Mouse (Mus musculus): ENCODE results near the gene Snca.

DNA sequence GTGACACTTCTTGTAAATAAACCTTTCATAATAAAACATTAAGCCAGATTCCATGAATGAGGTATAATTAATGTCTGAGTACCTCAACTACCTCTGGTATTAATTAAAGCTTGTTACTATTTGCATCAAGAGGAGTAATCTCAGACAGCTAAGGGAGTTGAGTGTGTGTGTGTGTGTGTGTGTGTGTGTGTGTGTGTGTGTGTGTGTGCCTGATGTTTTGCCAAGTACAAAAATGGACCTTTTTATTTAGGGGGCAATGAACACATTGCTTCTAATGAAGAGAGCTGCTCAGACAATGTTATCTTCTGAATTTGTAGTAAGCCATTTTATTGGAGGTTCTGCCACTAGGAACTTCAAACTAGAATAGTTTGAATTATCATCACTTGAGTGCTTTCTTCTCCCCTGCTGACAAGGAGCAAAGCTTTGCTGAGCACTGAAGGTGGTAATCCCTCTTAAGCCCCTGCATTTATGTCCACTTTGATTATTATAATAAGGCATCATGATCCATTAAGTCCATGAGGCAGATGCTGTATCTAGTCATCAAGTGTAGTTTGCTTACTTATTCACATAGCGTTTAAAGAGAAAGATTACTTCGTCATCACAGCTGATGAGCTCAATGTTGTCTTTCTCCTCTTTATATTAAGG lies 88.1 kb downstream of the Snca start:
- TF ChIP-seq CTCF (IDR thresholded peaks at IDR 0.05; ENCODE audit: low read depth, low read length) (no peak), POLR2A (IDR thresholded peaks at IDR 0.05; ENCODE audit: borderline replicate concordance, low read depth, low read length) (no peak)

Measured in bone marrow macrophage, adult 2 months (primary cell).